Mouse (Mus musculus) MEL (cell line): ENCODE results near the gene Ska2. TPM values are rescaled to one million over a fixed set of nuclear protein-coding genes. Genes with fewer than 3 reads are reported as not detected.

Source experiments
- DNase-seq: peaks from one replicate; pipeline ENCODE4 v3.0.0; 2011; ENCODE audit warnings: low read depth, low spot score
- H3K27ac ChIP-seq: 2 replicates; pipeline ENCODE4 v1.5.1; 2012; ENCODE audit warnings: low read depth, mild to moderate bottlenecking, control low read depth, low read length, moderate library complexity; ENCODE audit not compliant: control insufficient read depth
- H3K27me3 ChIP-seq, 2 experiments: fragments of 150-350 bp in 1 of 2; sonication (generic) in 1 of 2; 2 replicates each; pipeline ENCODE4 v1.6.1; 2012; ENCODE audit warnings: low read length in 2 of 2, mild to moderate bottlenecking in 2 of 2, improper control_type of control experiment in 1 of 2, moderate library complexity in 1 of 2; ENCODE audit not compliant: insufficient read depth in 2 of 2, control insufficient read depth in 1 of 2
- H3K36me3 ChIP-seq, 2 experiments: 2 replicates each; pipeline ENCODE4 v1.6.1; 2012 to 2014; ENCODE audit warnings: low read length in 2 of 2, improper control_type of control experiment in 1 of 2, inconsistent platforms in 1 of 2, mild to moderate bottlenecking in 1 of 2; ENCODE audit not compliant: insufficient read depth in 2 of 2, control insufficient read depth in 1 of 2
- H3K4me1 ChIP-seq, 2 experiments: fragments of 150-350 bp in 1 of 2; sonication (generic) in 1 of 2; 2 replicates each; pipeline ENCODE4 v1.6.1; 2012; ENCODE audit warnings: low read length in 2 of 2, improper control_type of control experiment in 1 of 2, mild to moderate bottlenecking in 1 of 2; ENCODE audit not compliant: insufficient read depth in 2 of 2, control insufficient read depth in 1 of 2
- H3K4me3 ChIP-seq, 2 experiments: fragments of 150-350 bp in 1 of 2; sonication (generic) in 1 of 2; 2 replicates each; pipeline ENCODE4 v1.5.1; 2012; ENCODE audit warnings: low read depth in 2 of 2, low read length in 2 of 2, mild to moderate bottlenecking in 2 of 2, moderate library complexity in 2 of 2, control low read depth in 1 of 2, improper control_type of control experiment in 1 of 2; ENCODE audit not compliant: control insufficient read depth in 1 of 2, insufficient read depth in 1 of 2
- H3K79me2 ChIP-seq: 2 replicates; pipeline ENCODE4 v1.6.1; 2012; ENCODE audit warnings: mild to moderate bottlenecking, low read length, moderate library complexity; ENCODE audit not compliant: control insufficient read depth, poor library complexity, insufficient read depth
- H3K9ac ChIP-seq: 2 replicates; pipeline ENCODE4 v1.6.1; 2012; ENCODE audit warnings: low read depth, mild to moderate bottlenecking, control low read depth, low read length, moderate library complexity; ENCODE audit not compliant: control insufficient read depth, poor library complexity, severe bottlenecking
- H3K9me3 ChIP-seq: fragments of 150-350 bp; sonication (generic); replicated peaks from 2 replicates; pipeline ENCODE4 v1.6.1; 2012; ENCODE audit warnings: mild to moderate bottlenecking, low read length, improper control_type of control experiment, moderate library complexity; ENCODE audit not compliant: insufficient read depth
- CHD1 ChIP-seq: IDR thresholded peaks from 2 replicates; pipeline ENCODE4 v1.6.1; 2012; ENCODE audit warnings: low read depth, mild to moderate bottlenecking, inconsistent platforms, low read length, improper control_type of control experiment
- CHD2 ChIP-seq: IDR thresholded peaks from 2 replicates; pipeline ENCODE4 v1.6.1; 2011; ENCODE audit warnings: low read length, improper control_type of control experiment
- CTCF ChIP-seq, 3 experiments: IDR thresholded peaks in 2 of 3; conservative IDR thresholded peaks in 1 of 3; 2 replicates each; pipeline ENCODE4 v1.5.1; 2011 to 2012; ENCODE audit warnings: low read length in 3 of 3, low read depth in 2 of 3, mild to moderate bottlenecking in 2 of 3, improper control_type of control experiment in 1 of 3, inconsistent platforms in 1 of 3, mixed read lengths in 1 of 3, moderate library complexity in 1 of 3; ENCODE audit not compliant: control insufficient read depth in 1 of 3, insufficient read depth in 1 of 3, poor library complexity in 1 of 3, severe bottlenecking in 1 of 3
- E2F4 ChIP-seq: IDR thresholded peaks from 2 replicates; pipeline ENCODE4 v1.6.1; 2011; ENCODE audit warnings: low read depth, low read length, improper control_type of control experiment, borderline replicate concordance
- EP300 ChIP-seq, 2 experiments: IDR thresholded peaks; 2 replicates each; pipeline ENCODE4 v1.6.1; 2011; ENCODE audit warnings: improper control_type of control experiment in 2 of 2, low read length in 2 of 2, low read depth in 1 of 2, mild to moderate bottlenecking in 1 of 2
- ETS1 ChIP-seq: IDR thresholded peaks from 2 replicates; pipeline ENCODE4 v1.6.1; 2012; ENCODE audit warnings: low read depth, mild to moderate bottlenecking, inconsistent platforms, low read length, improper control_type of control experiment, moderate library complexity
- GATA1 ChIP-seq: IDR thresholded peaks from 2 replicates; pipeline ENCODE4 v1.6.1; 2011; ENCODE audit warnings: low read depth, low read length, improper control_type of control experiment
- HCFC1 ChIP-seq: IDR thresholded peaks from 2 replicates; pipeline ENCODE4 v1.6.1; 2012; ENCODE audit warnings: low read depth, mild to moderate bottlenecking, inconsistent platforms, low read length, improper control_type of control experiment, moderate library complexity
- JUND ChIP-seq: IDR thresholded peaks from 2 replicates; pipeline ENCODE4 v1.6.1; 2011; ENCODE audit warnings: low read depth, mild to moderate bottlenecking, improper control_type of control experiment, low read length
- MAX ChIP-seq: IDR thresholded peaks from 2 replicates; pipeline ENCODE4 v1.6.1; 2011; ENCODE audit warnings: low read length, improper control_type of control experiment
- MEF2A ChIP-seq: IDR thresholded peaks from 2 replicates; pipeline ENCODE4 v1.6.1; 2014; ENCODE audit warnings: low read depth, mild to moderate bottlenecking, inconsistent platforms, low read length, improper control_type of control experiment; ENCODE audit not compliant: poor library complexity, insufficient replicate concordance, severe bottlenecking; ENCODE audit errors: extremely low read depth
- MXI1 ChIP-seq: IDR thresholded peaks from 2 replicates; pipeline ENCODE4 v1.6.1; 2011; ENCODE audit warnings: mild to moderate bottlenecking, low read depth, low read length, improper control_type of control experiment
- MYB ChIP-seq: IDR thresholded peaks from 2 replicates; pipeline ENCODE4 v1.6.1; 2011; ENCODE audit warnings: mild to moderate bottlenecking, low read depth, low read length, improper control_type of control experiment
- NELFE ChIP-seq: IDR thresholded peaks from 2 replicates; pipeline ENCODE4 v1.6.1; 2011; ENCODE audit warnings: low read depth, low read length, improper control_type of control experiment
- RAD21 ChIP-seq: IDR thresholded peaks from 2 replicates; pipeline ENCODE4 v1.6.1; 2011; ENCODE audit warnings: mild to moderate bottlenecking, low read depth, low read length, improper control_type of control experiment
- RCOR1 ChIP-seq: IDR thresholded peaks from 2 replicates; pipeline ENCODE4 v1.6.1; 2012; ENCODE audit warnings: low read depth, mild to moderate bottlenecking, inconsistent platforms, low read length, improper control_type of control experiment
- SIN3A ChIP-seq: IDR thresholded peaks from 2 replicates; pipeline ENCODE4 v1.6.1; 2012; ENCODE audit warnings: low read length, improper control_type of control experiment, inconsistent platforms
- SMC3 ChIP-seq: IDR thresholded peaks from 2 replicates; pipeline ENCODE4 v1.6.1; 2011; ENCODE audit warnings: low read depth, low read length, improper control_type of control experiment
- TAL1 ChIP-seq: IDR thresholded peaks from 2 replicates; pipeline ENCODE4 v1.6.1; 2012; ENCODE audit warnings: mild to moderate bottlenecking, inconsistent platforms, low read length, moderate library complexity, mixed read lengths
- TBP ChIP-seq: IDR thresholded peaks from 2 replicates; pipeline ENCODE4 v1.8.0; 2011; ENCODE audit warnings: low read depth, low read length, improper control_type of control experiment
- UBTF ChIP-seq: IDR thresholded peaks from 2 replicates; pipeline ENCODE4 v1.6.1; 2012; ENCODE audit warnings: low read depth, mild to moderate bottlenecking, inconsistent platforms, low read length, improper control_type of control experiment, moderate library complexity, borderline replicate concordance; ENCODE audit not compliant: insufficient read depth
- USF2 ChIP-seq, 2 experiments: IDR thresholded peaks; 2 replicates each; pipeline ENCODE4 v1.6.1; 2011 to 2012; ENCODE audit warnings: improper control_type of control experiment in 2 of 2, low read length in 2 of 2, borderline replicate concordance in 1 of 2, inconsistent platforms in 1 of 2, low read depth in 1 of 2, mild to moderate bottlenecking in 1 of 2; ENCODE audit not compliant: insufficient read depth in 1 of 2
- ZKSCAN1 ChIP-seq: IDR thresholded peaks from 2 replicates; pipeline ENCODE4 v1.6.1; 2012; ENCODE audit warnings: low read depth, mild to moderate bottlenecking, inconsistent platforms, low read length, improper control_type of control experiment, moderate library complexity
- ZNF384 ChIP-seq: IDR thresholded peaks from 2 replicates; pipeline ENCODE4 v1.6.1; 2012; ENCODE audit warnings: low read depth, mild to moderate bottlenecking, inconsistent platforms, low read length, improper control_type of control experiment
- polyA plus RNA-seq, 2 experiments: library from polyadenylated mRNA; stranded (reverse) in 1 of 2; unstranded in 1 of 2; fragments of >175 nt in 1 of 2; fragments of >200 nt in 1 of 2; gene quantifications; 2 replicates each; pipeline versions ENCODE4 v1.2.1 to v1.2.4; 2012; ENCODE audit warnings: low replicate concordance in 2 of 2, low read depth in 1 of 2; ENCODE audit not compliant: insufficient read length in 2 of 2, insufficient read depth in 1 of 2, missing spikeins in 1 of 2
- total RNA-seq: library from RNA; depleted of rRNA; stranded (reverse); fragments of 300-350 nt; gene quantifications from 2 replicates; pipeline ENCODE4 v1.2.3, GENCODE M21; 2012

Ska2 gene
- total and polyA plus RNA-seq, 3 experiments, result 21.3 to 24.8 TPM; not detected in 1

DNA sequence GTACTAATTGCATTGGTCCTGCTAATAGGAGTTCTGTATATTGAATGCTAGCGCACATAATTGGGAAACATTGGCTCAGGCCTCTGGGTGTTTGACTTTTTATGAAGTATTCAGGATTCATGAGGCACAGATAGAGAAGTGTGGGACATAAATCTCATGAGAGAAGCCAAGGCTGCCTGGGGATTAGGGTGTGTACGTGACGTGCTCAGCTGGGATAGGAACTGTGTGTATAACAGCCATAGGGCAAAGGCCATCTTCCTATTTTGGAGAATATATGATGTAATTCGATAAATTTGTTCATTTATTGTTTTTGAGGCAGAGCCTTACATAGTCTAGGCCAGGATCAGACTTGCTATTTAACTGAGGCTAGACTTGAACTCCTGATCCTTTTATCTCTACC, 53.7 kb downstream of the Ska2 start:
- TF ChIP-seq TAL1 (no peak), CHD1 (no peak), NELFE (no peak), MYB (no peak), HCFC1 (no peak), GATA1 (no peak), USF2 (IDR thresholded peaks at IDR 0.05; ENCODE audit: borderline replicate concordance in 1 of 2, insufficient read depth in 1 of 2, low read depth in 1 of 2, low read length in 2 of 2) (no peak), MEF2A (no peak), RAD21 (no peak), SMC3 (no peak), CTCF (IDR thresholded peaks at IDR 0.05 in 2 of 3, conservative IDR thresholded peaks at IDR 0.05 in 1 of 3; ENCODE audit: control insufficient read depth in 1 of 3, insufficient read depth in 1 of 3, low read depth in 2 of 3, low read length in 3 of 3, poor library complexity in 1 of 3, severe bottlenecking in 1 of 3) (no peak), MAX (no peak), RCOR1 (no peak), CHD2 (no peak), SIN3A (no peak), ZKSCAN1 (no peak), UBTF (no peak), TBP (no peak), MXI1 (no peak)
- Histone ChIP-seq H3K36me3 (peaks cover 15 to 24% of the 10 kb centered on the region in 2 experiments), H3K79me2 (no peaks in the 10 kb centered on the region), H3K27me3 (no peaks in the 10 kb centered on the region), H3K9ac (no peak overlapping the region), H3K27ac (no peak overlapping the region), H3K4me1 (peaks cover 2 to 14% of the 10 kb centered on the region in 2 experiments; a peak in 3 of 4 replicates), H3K4me3 (no peak overlapping the region), H3K9me3 (no peaks in the 10 kb centered on the region)
- no peak for DNase-seq

DNA sequence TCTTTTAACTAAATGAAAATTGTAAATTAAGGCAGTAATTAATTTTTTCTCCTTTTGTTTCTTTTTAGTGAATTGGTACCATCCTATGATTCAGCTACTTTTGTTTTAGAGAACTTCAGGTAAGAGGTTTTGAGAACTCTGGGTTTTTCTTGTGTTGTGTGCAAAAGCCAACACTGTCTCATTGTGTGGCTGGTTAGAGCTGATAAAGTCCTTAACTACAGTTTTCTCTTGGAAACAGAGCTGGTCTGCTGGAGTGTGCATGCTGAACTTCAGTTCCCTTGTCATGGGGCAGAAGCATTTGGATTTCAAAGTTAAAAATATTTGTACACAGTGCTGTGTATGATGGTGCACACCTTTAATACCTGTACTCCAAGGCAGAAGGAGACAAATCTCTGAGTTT, 54.7 kb downstream of the Ska2 start:
- Histone ChIP-seq H3K27ac (peak overlapping the region; percentile 6; the same call in 1 of the 2 replicates), H3K9ac (no peak overlapping the region), H3K4me3 (no peak overlapping the region), H3K9me3 (no peaks in the 10 kb centered on the region), H3K79me2 (no peaks in the 10 kb centered on the region), H3K27me3 (no peaks in the 10 kb centered on the region), H3K4me1 (peaks cover 2 to 14% of the 10 kb centered on the region in 2 experiments; a peak in 3 of 4 replicates), H3K36me3 (peaks cover 13 to 32% of the 10 kb centered on the region in 2 experiments)
- peak; percentile 31; the same call in 1 of the 2 replicates for TF ChIP-seq ETS1
- no peak for TF ChIP-seq ZNF384
- TF ChIP-seq EP300 (IDR thresholded peaks at IDR 0.05; ENCODE audit: low read depth in 1 of 2, low read length in 2 of 2), result peak in 1 of 2 experiments; percentile 41; a peak in 1 of 4 replicates
- TF ChIP-seq E2F4, result no peak
- no peak for TF ChIP-seq HCFC1
- TF ChIP-seq TAL1, result peak; percentile 40
- TF ChIP-seq CTCF (IDR thresholded peaks at IDR 0.05 in 2 of 3, conservative IDR thresholded peaks at IDR 0.05 in 1 of 3; ENCODE audit: control insufficient read depth in 1 of 3, insufficient read depth in 1 of 3, low read depth in 2 of 3, low read length in 3 of 3, poor library complexity in 1 of 3, severe bottlenecking in 1 of 3), result no peak
- peak; percentile 57 for TF ChIP-seq GATA1
- TF ChIP-seq JUND, result no peak
- TF ChIP-seq CHD1, result no peak
- DNase-seq, result peak; percentile 73
